Mouse (Mus musculus): ENCODE data around the gene Nkx2-5.

DNA sequence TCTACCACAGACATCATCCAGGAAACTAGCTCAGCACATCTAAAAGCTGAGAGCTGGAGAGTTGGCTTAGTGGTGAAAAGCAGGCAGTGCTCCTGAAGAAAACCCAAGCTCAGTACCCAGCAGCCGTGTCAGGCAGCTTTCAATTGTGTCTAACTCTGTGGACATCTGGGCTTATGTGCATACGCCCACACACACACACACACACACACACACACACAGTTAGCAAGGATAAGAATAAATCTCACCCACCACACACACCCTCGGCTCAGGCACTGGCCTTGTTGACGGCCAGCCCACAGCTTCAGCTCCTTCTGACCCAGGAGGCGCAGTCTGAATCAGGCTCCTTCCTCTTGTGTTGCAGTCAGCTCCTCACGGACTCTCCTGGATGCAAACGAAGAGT, 53.2 kb downstream of the Nkx2-5 start:
- TF ChIP-seq CTCF (IDR thresholded peaks at IDR 0.05; ENCODE audit: low read depth) (no peak), EP300 (optimal IDR thresholded peaks at IDR 0.05) (no peak)
